Mouse (Mus musculus): ENCODE measurements around the gene Neo1.

- TF ChIP-seq CTCF (IDR thresholded peaks at IDR 0.05; ENCODE audit: low read depth) (no peak), EP300 (optimal IDR thresholded peaks at IDR 0.05) (no peak)
Measured at GRCm38 (mm10) chr9:58979034-58979433, 57.2 kb downstream of the Neo1 start.

All from stomach, postnatal 0 days (tissue).